In the genomic region with DNA sequence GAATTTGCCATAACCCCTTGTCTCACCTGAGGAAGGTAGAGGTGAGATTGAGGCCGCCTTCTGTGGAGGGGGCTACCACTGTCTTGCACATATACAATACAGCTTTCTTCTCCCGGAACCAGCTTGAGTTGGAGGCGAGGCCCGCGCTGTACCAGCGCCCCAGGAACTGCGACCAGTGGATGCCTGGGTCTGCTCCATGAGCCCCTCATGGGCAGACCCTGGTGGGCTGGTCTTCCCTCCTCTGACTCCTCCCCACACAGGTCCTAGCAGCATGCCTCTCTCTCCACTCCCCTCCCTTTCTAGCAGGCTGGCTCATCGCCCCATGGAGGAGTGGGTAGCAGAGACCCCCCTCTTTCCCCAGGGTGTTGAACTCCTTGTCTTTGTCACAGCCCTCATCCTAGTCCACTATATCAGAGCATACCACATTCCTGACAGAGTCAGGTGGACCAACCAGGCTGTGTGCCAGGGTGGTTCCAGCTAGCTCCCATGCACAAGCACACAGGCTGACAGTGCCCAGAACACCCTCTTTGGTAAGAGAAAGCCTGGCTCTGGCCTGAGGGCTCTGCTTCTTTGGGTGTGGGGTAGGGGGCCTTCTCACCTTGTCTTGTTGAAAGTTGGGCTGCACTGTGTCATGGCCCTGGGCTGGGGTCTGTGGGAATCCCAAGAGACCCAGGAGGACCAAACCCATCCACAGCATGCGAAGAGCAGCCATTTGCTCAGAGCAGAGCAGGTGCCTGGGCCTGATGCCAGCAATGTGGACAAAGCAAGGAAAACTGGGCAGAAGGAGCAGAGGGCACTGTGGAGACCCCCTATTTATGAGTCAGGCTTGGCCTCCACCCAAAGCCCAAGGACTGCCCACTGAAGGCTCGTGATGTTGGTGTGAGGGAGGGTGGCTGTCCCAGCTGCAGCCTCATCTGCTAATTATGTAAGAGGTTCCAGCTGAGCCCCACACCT, we compare ENCODE assay signal across 7 mouse cellular contexts. TPM values are rescaled to one million over a fixed set of nuclear protein-coding genes. Genes with fewer than 3 reads are reported as not detected.
DNase-seq lines count a peak whose midpoint lies in the region; ATAC-seq and TF ChIP-seq lines count a peak whose summit lies in the region.

No protein-coding gene starts in this region.

- no peak overlapping the region for H3K4me2 ChIP-seq in embryonic facial prominence, embryonic 15.5 days (replicated peaks)
- peak overlapping the region; percentile 6 for H3K4me2 ChIP-seq in myocyte (ENCODE audit: low read depth)

- 72% methylated on average over 10 of the region's 10 CpGs for WGBS in embryonic facial prominence, embryonic 15.5 days
- WGBS in kidney, adult 2 months: 70% methylated on average over 10 of the region's 10 CpGs

- no peak for TF ChIP-seq POLR2A in kidney, adult 2 months (IDR thresholded peaks at IDR 0.05; ENCODE audit: low read depth, low read length)
- no peak for TF ChIP-seq POLR2A in myocyte (IDR thresholded peaks at IDR 0.05; ENCODE audit: insufficient read length, low read depth)

- no peaks in the 10 kb centered on the region for H3K79me2 ChIP-seq in myocyte (ENCODE audit: control insufficient read depth, insufficient read depth)

- H3K9ac ChIP-seq in embryonic facial prominence, embryonic 15.5 days: no peak overlapping the region

- peaks cover 13% of the 10 kb centered on the region; the same call in 1 of the 2 replicates for H3K4me1 ChIP-seq in embryonic facial prominence, embryonic 15.5 days
- H3K4me1 ChIP-seq in kidney, adult 2 months (ENCODE audit: control insufficient read depth, insufficient read depth, low read length): peaks cover 8% of the 10 kb centered on the region; the same call in 1 of the 2 replicates

- H3K27ac ChIP-seq in embryonic facial prominence, embryonic 15.5 days (replicated peaks): no peak overlapping the region
- peak overlapping the region; percentile 57 for H3K27ac ChIP-seq in kidney, adult 2 months (ENCODE audit: insufficient read depth, low read depth, low read length)

- no peaks in the 10 kb centered on the region for H3K27me3 ChIP-seq in embryonic facial prominence, embryonic 15.5 days
- no peaks in the 10 kb centered on the region for H3K27me3 ChIP-seq in kidney, adult 2 months (replicated peaks; ENCODE audit: control insufficient read depth, insufficient read depth, low read length)
- no peaks in the 10 kb centered on the region for H3K27me3 ChIP-seq in myocyte (ENCODE audit: control insufficient read depth, insufficient read depth, insufficient read length)

- no peak overlapping the region for H3K4me3 ChIP-seq in embryonic facial prominence, embryonic 15.5 days (replicated peaks)
- H3K4me3 ChIP-seq in kidney, adult 2 months (ENCODE audit: insufficient read depth, low read depth, low read length): no peak overlapping the region
- H3K4me3 ChIP-seq in myocyte: no peak overlapping the region

- no peaks in the 10 kb centered on the region for H3K9me3 ChIP-seq in embryonic facial prominence, embryonic 15.5 days (replicated peaks)

- no peaks in the 10 kb centered on the region for H3K36me3 ChIP-seq in embryonic facial prominence, embryonic 15.5 days
- no peaks in the 10 kb centered on the region for H3K36me3 ChIP-seq in kidney, adult 2 months (ENCODE audit: control insufficient read depth, insufficient read depth, low read length)
- H3K36me3 ChIP-seq in myocyte (ENCODE audit: control insufficient read depth, insufficient read depth): no peaks in the 10 kb centered on the region

- ATAC-seq in embryonic facial prominence, embryonic 15.5 days (ENCODE audit: insufficient number of reproducible peaks, low FRiP score, low TSS enrichment, low read depth): peak; percentile 31; the same call in 1 of the 2 replicates

- no peak overlapping the region for H3ac ChIP-seq in myocyte (ENCODE audit: control insufficient read depth, insufficient read length)

- DNase-seq in retina, postnatal 1 day: peak; percentile 71
- DNase-seq in retina, embryonic 14.5 days (ENCODE audit: low spot score): no peak
- DNase-seq in kidney, adult 2 months: peak; percentile 70
- DNase-seq in embryo, embryonic 10 days (ENCODE audit: low spot score): no peak
- DNase-seq in embryo, embryonic 11 days: no peak

- TF ChIP-seq CTCF in kidney, adult 2 months (conservative IDR thresholded peaks at IDR 0.05; ENCODE audit: insufficient read depth, insufficient read length, low read depth, low read length): no peak

TF ChIP-seq in myocyte, 11 proteins besides CTCF, POLR2A, EP300 and RAD21:
- peak in 2 of 3 experiments; percentile 73 to 76 for TF ChIP-seq MYOD1 (IDR thresholded peaks at IDR 0.05; ENCODE audit: control insufficient read depth in 1 of 3, insufficient read length in 2 of 3, low read depth in 2 of 3)
- peak in 2 of 3 experiments; percentile 15 to 73 for TF ChIP-seq MYOG (IDR thresholded peaks at IDR 0.05; ENCODE audit: control insufficient read depth in 1 of 3, insufficient read depth in 1 of 3, insufficient read length in 2 of 3, low read depth in 2 of 3)
- no peak for TF ChIP-seq REST (IDR thresholded peaks at IDR 0.05; ENCODE audit: insufficient read depth, insufficient read length)

RNA-seq across cellular contexts. Expression of a gene that starts 0.6 kb away (rescaled TPM):
- 18.7 and 20.8 TPM in 2 replicates for polyA plus RNA-seq in embryonic facial prominence, embryonic 15.5 days (2015; fragmentation: Nextera tagmentation; extraction: Ambion mirVana)
- polyA plus RNA-seq in kidney, adult 2 months (2012; rRNA removed): 47.2 and 51.6 TPM in 2 replicates
- 9.8 TPM for polyA plus RNA-seq in myocyte (2012; fragmentation: generic; extraction: Trizol)

RNA-seq across cellular contexts. Expression of a gene that starts 8.3 kb away (rescaled TPM):
- polyA plus RNA-seq in embryonic facial prominence, embryonic 15.5 days (2015; fragmentation: Nextera tagmentation; extraction: Ambion mirVana): 48.7 and 49.1 TPM in 2 replicates
- 49.0 and 53.2 TPM in 2 replicates for polyA plus RNA-seq in kidney, adult 2 months (2012; rRNA removed)
- 64.3 TPM for polyA plus RNA-seq in myocyte (2012; fragmentation: generic; extraction: Trizol)

RNA-seq across cellular contexts. Expression of a gene that starts 12.6 kb away (rescaled TPM):
- 72.8 and 75.5 TPM in 2 replicates for polyA plus RNA-seq in embryonic facial prominence, embryonic 15.5 days (2015; fragmentation: Nextera tagmentation; extraction: Ambion mirVana)
- polyA plus RNA-seq in kidney, adult 2 months (2012; rRNA removed): 104 and 130 TPM in 2 replicates
- 13.5 TPM for polyA plus RNA-seq in myocyte (2012; fragmentation: generic; extraction: Trizol)

RNA-seq across cellular contexts. Expression of a gene that starts 24.5 kb away (rescaled TPM):
- polyA plus RNA-seq in embryonic facial prominence, embryonic 15.5 days (2015; fragmentation: Nextera tagmentation; extraction: Ambion mirVana): not detected in 2 replicates
- polyA plus RNA-seq in kidney, adult 2 months (2012; rRNA removed): 0.18 TPM in 1 of 2 replicates, not detected in the other
- polyA plus RNA-seq in myocyte (2012; fragmentation: generic; extraction: Trizol): not detected

RNA-seq across cellular contexts. Expression of a gene that starts 31.3 kb away (rescaled TPM):
- 81.2 and 96.3 TPM in 2 replicates for polyA plus RNA-seq in embryonic facial prominence, embryonic 15.5 days (2015; fragmentation: Nextera tagmentation; extraction: Ambion mirVana)
- polyA plus RNA-seq in kidney, adult 2 months (2012; rRNA removed): 39.6 and 48.4 TPM in 2 replicates
- polyA plus RNA-seq in myocyte (2012; fragmentation: generic; extraction: Trizol): 53.6 TPM

Comparison
In these comparisons a context has a peak if more than half of its experiments do, and no peak if none do; other contexts are left out.
1. DNase-seq: peak in retina, postnatal 1 day (single experiment) and kidney, adult 2 months (single experiment); none in retina, embryonic 14.5 days (single experiment), embryo, embryonic 10 days (single experiment) and embryo, embryonic 11 days (single experiment).